Mouse (Mus musculus) thymus, postnatal 36 days (tissue): ENCODE results near the gene Inip.

ENCODE experiments used
- DNase-seq, 2 experiments: peaks; one replicate each; pipeline ENCODE4 v3.0.0; 2022; ENCODE audit warnings: mixed read lengths in 2 of 2

Inip gene

DNA sequence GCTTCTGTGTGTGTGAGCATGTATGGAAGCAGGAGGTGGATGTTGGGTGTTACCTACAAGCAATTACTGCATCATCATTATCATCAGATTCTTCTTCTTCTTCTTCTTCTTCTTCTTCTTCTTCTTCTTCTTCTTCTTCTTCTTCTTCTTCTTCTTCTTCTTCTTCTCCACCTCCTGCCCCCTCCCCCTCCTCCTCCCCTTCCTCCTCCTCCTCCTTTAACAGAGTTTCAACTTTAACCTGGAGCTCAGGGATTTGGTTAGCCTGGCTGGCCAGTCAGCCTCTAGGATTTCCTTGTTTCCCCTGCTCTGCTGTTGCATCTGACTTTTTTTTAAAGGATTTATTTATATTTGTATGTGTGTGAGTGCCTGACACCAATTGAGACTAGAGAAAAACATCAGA, at the start of gene Inip:
Inip (minus strand) TSS at position 101 of the 400 bp plus-strand sequence.
- no peak for DNase-seq

DNA sequence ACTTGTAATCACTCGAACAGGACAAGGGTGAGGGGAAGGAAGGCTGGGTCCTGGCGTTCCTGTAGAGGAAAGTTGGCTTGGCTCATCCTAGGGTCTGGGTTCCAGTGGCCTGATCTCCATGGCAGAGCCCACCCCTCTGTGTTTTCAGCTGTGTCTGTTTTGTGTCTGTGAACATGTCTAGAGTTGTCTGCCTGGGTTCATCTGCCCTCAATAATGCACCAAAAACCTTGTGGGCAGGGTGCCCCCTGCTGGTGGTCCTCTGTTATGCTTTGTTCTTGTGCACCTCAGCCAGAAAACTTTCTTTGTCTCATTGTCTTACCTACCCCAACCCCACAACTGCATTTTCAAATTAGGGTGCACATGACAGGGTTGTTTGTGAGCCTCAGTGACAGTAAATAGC, 48.8 kb upstream of the Inip start:
- DNase-seq, result peak; percentile 82 to 85

DNA sequence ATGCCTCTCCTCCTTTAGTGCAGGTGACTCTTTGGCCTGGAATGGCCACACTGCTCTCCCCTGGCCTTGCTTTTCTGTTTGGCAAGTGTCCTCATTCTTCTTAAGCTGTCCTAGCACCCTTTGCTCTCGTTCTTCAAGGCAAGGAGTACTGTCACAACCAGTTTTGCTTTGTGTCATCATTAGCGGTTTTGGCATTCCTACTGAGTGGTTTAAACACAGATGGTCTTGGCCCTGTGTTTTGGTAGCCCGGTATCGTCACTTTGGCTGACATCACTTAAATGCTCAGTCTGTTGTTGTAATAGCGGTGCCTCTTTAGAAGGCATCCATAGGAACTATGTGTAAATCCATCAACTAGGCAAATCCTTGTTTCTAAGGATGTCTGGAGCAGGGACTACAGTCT, 46.1 kb upstream of the Inip start:
- DNase-seq, result no peak

DNA sequence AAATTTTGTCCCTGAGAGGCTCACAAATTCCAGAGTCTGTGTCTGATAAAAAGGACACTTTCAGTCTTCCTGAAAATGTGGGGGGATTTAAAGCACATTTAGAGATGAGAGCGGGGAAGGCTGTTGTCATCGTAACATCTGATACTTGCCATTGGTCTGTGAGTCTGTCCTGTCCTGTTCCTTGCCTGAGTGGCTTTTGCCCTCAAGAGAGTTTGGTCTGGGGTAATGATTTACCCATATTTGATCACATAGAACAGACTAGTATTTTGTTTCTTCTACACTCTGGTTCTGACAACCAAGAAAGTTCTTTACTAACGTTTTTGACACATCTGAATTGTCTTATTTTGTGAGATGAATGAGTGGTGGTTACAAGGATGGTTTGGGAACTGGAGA, 43.9 kb upstream of the Inip start:
- DNase-seq, result no peak

DNA sequence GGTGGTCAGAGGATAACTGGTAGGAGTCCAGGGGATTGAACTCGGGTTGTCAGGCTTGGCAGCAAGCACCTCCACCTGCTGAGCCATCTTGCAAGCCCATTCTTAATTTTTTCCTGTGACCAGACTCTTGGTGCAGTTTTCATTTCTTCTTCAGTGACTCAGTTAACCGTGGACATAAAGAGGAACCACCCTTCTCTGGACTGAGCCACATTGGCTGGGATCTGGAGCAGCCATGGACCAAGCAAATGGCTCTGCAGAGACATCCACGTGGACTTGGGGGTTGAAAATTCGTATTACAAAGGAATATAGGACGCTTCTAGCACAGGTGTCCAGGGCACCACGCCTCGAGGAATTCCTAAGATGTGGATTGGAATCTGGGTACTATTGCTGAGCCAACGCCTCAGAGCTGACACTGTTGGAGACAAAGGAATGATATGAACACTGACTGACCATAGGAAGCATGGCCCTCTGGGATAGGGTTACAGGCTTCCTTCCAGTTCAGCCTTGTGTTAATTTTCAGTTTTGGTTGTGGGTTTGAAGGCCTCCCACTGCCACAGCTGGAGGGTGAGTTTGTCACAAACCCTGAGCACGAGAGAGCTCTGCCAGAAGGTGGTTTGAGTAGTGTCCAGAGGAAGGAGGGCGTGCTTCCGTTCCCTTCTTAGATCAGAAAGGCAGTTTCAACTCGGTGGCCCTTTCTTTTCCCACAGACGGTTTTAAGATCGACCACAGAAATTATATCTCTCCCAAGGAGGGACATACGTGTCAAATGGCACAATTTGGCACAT, 43.3 kb upstream of the Inip start:
- DNase-seq, result no peak

DNA sequence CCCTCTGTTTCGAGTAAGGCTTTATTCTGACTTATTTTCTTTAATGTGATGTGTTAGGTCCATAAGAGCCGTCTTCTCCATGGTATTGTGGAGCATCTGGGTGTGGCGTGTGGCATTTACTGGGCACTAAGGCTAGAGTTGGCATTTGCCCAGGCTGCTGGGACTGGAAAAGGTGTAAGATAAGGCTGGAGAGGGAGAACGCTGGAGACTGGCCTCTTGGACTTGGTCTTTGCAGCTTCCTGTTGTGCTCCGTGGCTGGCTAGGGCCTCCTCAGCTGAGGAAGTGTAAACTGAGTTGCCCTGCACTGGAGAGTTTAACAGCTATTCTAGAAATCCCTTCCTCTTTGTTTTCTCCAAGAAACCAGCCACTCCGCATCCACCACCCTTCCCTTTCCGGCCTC, 36.3 kb upstream of the Inip start:
- no peak for DNase-seq

DNA sequence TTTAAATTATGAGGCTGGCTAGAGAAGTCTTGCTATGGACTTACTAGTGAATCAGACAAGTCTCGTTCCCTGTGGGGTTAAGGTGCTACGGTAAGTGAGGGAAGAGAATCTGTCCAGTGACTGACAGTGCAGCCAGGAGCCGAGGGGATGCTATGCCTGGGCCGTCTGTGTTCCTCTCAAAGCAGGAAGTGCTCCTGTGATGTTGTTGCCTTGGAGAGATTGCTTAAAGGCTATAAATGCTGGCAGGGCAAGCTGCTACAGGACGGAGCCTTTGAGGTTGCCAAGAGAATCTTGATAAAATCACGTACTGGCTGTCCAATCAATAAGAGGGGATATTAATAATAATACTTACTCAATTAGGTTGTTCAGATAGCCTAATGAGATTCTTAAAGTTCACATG, 31.4 kb upstream of the Inip start:
- no peak for DNase-seq

DNA sequence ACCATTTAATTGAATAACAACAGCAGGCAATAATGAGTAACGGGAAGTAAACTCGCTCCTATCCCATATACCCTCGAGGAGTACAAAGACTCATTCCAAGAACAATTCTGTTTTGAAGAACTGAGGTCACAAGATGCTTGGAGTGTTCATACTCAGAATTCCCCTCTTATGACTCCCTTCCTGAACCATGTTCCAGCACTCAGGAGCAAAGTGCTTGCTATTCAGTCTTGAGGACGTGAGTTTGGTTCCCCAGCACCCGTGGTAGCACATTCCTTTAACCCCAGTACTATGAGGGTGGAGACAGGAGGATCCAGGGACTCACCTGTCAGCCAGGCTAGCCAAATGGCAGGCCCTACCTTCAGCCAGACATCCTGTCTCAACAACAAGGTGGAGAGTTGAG, 29.6 kb upstream of the Inip start:
- DNase-seq, result no peak

DNA sequence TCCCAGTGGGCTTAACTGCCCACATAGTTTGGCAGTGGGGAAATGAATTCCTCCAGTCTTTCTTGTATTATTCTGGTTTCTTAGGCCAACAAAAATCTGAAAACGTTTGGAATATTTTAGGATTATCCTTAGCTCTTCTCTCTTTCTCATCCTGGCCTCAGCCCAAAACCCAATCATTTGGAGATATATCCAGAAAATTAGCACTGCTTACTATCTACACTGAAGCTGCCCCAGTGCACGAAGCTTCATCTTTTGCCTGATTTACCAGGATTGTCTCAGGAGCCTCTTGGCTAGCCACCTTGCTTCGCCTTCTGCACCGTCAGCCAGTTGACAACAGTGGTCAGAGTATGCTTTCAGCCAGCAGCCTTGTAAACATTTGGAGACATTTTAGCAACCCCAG, 27.7 kb upstream of the Inip start:
- DNase-seq, result no peak

DNA sequence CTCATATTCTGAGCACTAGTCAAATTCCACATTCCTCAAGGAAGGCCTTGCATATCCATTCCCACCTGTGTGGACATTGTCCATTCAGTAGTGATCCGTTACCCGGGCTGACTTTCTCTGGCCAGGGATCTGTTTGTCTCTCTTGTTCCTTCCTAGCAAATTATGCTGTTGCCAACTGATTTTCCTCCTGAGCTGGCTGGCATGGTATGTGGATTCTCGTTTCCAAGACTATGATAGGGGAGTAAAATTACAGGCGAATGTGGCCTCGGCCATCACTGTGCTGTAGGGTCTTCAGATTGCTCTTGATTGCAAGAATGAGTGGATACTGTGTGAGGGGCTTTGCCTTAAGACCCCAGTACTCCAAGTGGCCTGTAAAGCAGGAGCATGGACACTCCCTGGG, 25.0 kb upstream of the Inip start:
- DNase-seq, result no peak

DNA sequence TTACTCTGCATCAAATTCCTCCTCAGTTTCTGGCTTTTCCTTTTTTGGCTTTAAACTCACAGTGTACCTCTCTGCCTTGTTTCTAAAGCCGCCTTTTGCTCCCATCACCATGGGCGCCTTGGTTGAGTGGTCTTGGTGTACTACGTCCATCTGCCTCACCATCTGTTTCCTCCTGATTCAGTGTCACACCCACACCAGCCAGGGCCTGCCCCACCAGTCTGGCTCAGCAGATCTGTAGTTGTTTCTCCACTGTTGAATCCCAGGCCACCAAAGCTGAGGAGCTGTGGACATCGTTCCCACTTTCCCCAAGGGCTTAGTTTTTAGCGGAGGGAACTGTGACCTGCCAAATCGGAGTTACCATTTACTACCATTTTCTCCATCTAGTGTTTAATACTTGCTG, 24.2 kb upstream of the Inip start:
- DNase-seq, result no peak

DNA sequence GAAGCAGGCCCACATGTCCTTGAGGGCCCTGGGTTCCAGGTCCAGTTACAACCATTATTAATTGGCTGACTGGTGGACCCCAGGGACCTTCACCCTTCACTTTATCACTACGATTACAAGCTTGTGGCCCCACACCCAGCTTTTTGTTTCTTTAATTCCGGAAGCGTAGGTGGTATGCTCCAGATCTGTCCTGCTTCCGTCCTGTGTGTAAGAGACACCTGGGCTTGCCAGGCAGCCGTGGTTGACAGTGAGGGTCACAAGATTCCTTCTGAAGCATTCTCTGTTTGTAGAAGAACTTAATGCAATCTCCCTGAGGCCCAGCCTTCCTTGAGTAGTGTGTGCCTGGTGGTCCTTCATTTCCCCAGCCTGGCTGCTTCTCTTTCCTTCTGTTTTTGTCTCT, 23.5 kb upstream of the Inip start:
- DNase-seq, result peak; percentile 36 to 56

DNA sequence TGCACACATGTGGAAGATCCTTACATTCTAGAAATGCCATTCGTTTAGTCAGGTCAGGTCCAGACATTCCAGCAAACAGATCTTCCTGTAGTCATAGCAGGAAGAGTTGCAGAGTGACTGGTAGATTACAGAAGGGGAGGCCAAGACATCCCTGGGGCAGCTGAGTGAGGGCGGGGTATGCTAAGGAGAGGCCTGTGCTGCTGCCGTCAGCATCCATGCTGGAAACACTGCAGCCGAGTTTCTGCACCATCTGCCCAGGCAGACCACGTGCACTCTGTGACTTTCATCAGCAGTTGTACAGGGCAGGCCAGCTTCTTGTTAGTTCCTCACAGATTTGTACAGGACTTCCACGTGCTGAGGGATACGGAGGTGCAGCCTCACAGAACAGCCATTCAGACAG, 22.1 kb upstream of the Inip start:
- no peak for DNase-seq

DNA sequence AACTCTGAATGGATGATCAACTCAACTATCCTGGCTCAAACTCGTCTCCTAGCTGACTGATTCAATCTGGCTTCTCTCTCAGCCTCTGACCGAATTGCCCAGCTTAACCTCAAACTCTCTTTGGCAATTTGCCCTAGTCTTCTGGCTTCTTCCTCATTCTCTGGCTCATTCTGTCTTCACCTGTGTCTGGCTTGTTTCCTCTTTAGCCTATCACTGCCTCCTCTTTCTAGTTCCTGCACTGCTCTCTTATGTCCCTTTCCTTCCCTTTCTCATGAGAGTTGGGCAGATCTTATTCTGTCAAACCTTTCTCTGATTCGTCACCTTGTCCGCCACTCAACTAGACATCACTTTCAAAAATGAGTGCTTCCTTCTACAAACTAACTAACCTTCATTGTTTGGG, 20.7 kb upstream of the Inip start:
- DNase-seq, result no peak

DNA sequence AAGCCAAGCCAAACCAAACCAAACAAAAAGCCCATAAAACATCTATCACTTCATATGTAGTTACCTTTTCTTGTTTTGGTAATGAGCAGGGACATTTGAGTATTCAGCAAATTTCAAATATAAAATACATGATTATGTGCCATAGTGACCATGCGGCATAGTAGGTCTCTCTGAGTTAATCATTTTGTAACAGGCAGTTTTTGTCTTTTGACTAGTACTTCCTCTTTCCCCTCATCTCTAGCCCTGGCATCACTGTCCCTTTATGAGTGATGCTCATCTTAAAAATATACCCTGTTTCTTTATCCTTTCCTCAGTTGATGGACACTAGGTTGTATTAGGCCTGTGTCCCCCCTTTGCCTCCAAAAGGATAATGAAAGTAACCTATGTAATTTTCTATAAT, 20.1 kb upstream of the Inip start:
- DNase-seq, result no peak

DNA sequence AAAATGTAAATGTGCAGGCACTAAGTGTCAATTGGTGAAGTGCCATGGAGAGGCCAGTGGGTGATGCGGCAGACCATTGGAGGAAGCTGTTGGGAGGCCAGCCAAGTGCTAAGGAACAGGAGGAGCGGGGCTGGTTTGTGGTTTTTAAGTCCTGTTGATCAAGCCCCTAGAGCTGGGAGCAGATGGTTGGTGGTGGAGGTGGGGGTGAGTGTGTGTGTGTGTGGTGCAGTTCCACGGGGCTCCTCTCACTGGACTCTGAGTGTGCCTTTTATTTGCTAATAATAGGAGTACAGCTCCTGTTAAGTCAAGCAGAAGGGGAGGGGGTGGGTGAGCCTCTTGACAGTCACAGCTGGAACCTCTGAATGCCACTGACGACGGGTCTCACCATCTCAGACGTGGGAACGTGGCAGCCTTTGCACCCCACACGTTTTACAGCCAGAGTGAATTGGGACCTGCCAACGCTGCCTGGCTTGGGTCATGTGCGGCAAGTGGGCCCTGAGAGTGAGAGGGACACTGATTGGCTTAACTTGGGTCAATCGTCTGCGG, 18.2 kb upstream of the Inip start:
- DNase-seq, result no peak

DNA sequence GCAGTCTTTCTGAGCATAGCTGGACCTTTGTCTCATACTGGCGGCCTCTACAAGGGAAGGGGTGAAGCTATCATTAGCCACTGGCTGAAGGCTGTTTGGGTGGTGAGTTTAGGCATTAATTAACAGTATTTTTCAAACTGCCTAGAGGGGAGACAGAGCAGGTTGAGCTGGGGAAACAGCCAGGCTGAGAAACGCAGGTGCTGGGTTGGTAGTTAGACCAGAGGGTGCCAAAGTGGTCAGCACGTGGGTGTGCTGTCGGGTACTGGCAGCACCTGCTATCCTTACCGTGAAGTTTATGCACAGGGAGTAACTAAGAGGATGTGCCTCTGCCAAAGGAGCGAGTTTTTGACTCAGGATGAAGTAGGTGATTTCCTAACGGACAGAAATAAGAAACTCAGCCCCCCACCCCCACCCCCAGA, 17.7 kb upstream of the Inip start:
- DNase-seq, result peak; percentile 25 to 47

DNA sequence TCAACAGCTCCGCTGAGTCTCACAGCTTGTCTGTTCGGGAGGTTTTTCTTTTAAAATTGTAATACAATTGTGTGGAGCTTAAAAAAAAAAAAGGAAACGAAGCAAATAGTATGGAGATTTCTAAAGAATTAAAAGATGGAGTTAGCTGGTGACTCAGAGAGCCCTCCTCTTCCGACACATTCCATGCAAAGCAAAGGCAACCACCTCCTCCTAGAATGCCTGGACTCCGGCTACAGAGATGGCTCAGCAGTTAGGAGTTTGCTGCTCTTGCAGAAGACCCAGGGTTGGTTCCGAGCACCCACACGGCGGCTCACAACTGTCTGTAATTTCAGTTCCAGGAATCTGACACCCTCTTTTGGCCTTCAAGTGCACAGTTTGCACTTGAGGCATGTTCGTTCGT, 17.1 kb upstream of the Inip start:
- no peak for DNase-seq

DNA sequence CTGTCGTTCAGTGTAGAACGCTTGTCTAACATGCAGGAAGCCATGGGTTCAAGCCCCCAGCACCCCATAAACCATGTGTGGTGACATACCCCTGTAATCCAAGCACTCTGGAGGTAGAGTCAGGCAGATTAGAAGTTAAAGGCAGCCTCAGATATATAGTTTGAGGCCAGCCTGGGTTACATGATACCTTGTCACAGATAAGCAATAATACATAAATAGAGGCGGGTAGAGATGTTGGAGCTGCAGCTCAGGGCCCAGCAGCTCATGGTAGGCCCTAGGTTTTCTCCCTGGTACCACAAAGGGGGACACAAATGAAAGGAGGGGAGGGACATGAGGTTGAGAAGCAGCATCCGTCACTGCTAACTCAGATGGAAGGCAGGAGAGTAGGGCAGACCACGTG, 16.4 kb upstream of the Inip start:
- DNase-seq, result no peak

DNA sequence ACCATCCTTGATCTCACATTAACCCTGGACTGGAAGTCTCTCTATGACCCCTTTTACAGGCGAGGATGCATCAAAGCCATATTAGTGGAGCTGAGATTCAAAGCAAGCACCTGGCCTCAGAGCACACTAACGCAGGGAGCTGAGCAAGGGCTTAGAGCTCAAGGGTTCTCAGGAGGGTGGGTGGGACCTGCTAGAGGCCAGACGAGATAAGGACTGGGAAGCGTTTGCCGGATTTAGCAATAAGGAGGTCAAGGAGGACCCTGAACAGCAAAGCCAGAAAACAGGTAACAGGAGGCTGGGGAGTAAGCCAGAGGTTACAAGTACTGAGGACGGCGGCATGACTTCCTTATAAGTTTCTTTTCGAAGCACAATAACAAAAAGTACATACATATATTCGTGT, 15.1 kb upstream of the Inip start:
- DNase-seq, result no peak

DNA sequence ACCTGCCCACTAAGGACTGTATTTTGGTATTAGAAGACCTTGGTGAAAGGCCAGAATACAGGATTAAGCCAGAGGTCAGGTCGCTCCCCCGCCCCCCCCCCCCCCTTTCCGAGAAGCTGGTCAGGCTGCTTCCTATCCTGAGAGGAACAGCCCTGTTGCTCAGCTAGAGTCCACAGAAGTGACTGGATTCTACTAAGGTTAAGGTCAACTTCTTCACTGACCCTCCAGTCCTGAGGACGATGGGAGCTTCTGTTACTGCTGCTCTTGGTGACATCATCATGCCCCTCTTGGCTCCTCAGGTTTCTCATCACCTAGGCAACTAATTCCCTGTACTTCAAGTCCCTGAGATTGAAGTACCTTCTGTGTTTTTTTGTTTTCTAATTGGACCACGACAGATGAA, 14.6 kb upstream of the Inip start:
- DNase-seq, result no peak

DNA sequence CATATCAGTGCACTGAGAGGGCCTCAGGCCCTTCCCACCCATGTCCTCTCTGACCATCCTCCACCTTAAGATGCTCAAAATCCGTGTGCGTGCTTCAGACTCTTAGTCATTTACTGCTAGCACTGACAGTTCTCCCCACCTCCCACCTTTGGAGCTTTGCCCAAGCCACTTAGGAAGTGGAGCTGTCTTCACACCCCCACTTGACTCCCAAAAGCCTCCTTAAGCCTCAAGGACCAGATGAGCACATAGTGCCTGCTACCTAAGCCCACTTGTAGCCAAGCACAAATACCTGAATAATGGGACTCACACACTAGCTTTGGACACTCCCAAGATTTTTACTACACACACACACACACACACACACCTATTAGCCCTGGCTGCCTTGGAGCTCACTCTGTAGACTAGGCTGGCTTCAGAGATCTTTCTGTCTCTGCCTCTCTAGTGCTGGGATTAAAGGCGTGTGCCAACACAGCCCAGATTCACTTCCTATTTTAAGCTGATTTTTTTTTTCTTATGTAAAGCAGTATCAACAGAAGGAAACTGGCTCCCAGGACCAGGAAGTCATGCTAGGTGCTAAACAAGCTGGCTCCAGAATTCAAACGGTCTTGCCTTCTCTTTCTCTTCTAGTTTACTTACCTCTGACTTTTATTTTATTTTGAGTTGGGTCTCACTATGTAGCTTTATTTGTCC, 13.9 kb upstream of the Inip start:
- no peak for DNase-seq

DNA sequence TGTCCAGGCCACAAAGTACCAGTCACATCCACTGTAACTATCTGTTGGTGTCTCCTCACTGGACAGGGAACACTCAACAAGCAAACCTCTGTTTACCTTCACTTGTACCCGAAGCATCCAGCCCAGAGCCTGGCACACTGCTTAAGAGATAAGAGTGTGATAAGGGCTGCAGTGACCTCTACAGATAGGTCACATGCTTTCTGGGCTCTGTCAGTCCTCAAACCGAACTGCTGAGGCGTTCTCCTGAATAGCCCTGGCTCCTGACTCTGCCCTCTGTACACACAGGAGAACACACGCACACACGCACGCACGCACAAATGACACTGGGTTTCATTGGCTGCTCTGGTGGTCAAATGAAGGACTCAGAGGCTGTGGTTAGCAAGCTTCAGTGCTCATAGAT, 12.7 kb upstream of the Inip start:
- no peak for DNase-seq

DNA sequence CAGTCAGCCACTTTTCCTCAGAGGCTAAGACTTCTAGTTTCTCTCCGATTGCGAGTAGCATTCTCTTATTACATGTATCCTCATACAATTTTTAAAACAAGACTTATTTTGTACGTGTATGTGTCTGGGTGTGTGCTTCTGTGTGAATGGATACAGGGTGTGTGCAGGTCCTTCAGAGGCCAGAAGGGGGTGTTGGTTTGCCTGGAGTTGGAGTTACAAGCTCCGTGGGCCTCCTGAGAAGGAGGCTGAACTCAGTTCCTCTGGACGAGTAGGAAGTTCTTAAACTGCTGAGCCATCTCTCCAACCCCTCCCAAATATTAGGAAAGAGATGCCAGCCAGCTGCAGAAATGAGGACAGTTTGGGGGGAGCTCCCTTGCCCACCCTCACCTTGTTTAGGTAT, 7.0 kb upstream of the Inip start:
- peak in 1 of 2 experiments; percentile 35 for DNase-seq

DNA sequence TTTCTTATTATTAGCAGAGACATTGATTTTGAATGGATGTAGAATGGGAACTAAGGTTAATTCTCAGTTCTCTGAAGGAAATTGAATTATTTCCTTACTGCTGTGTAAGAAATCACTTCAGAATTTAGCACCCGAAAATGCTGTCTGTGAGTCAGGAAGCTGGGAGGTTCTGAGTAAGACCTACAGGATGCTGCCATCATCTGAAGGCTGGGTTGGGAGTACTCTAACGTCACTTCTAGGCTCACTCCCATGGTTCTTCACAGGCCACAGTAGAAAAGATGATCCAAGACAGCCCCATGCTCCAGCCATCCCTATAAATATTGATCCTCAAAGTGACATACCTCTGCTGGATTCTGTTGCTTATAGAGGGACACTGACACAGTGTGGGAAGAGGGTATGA, 6.1 kb upstream of the Inip start:
- no peak for DNase-seq
